Mouse (Mus musculus) olfactory bulb, adult 2 months (tissue): ENCODE measurements at regions not wholly inside any gene's neighbourhood (a gene's known extent, or its start where the extent isn't known, plus 50 kb on each side); places are given as distances from the start of the nearest gene placed in this dataset.

ENCODE experiments used
- H3K27ac ChIP-seq: fragments of 200-500 bp; 2 replicates; pipeline ENCODE4 v1.5.1; 2012; ENCODE audit warnings: low read depth, low read length; ENCODE audit not compliant: insufficient read depth
- H3K4me1 ChIP-seq: fragments of 200-500 bp; 2 replicates; pipeline ENCODE4 v1.6.1; 2012; ENCODE audit warnings: low read length; ENCODE audit not compliant: control insufficient read depth, insufficient read depth
- H3K4me3 ChIP-seq: fragments of 200-500 bp; 2 replicates; pipeline ENCODE4 v1.5.1; 2012; ENCODE audit warnings: mild to moderate bottlenecking, low read depth, low read length, moderate library complexity; ENCODE audit not compliant: insufficient read depth
- CTCF ChIP-seq: fragments of 200-500 bp; IDR thresholded peaks from 2 replicates; pipeline ENCODE4 v1.5.1; 2012; ENCODE audit warnings: low read depth, mild to moderate bottlenecking, low read length, moderate library complexity; ENCODE audit not compliant: insufficient read depth
- POLR2A ChIP-seq: fragments of 200-500 bp; IDR thresholded peaks from 2 replicates; pipeline ENCODE4 v1.6.1; 2012; ENCODE audit warnings: mild to moderate bottlenecking, low read depth, low read length, moderate library complexity; ENCODE audit not compliant: insufficient read depth
- WGBS: fragments of 180-500 bp; shearing (Covaris S2); methylation state at CpG from one replicate; pipeline ENCODE4 v1.1.7; 2018; 5-methylcytosine and 5-hydroxymethylcytosine counted together

GRCm38 (mm10) chr8:88470931-88471455, 50.2 kb upstream of the Nkd1 start:
- Histone ChIP-seq H3K27ac (no peak overlapping the region), H3K4me1 (peaks cover 5% of the 10 kb centered on the region), H3K4me3 (no peak overlapping the region)
- 15% methylated on average over 8 of the region's 8 CpGs for WGBS
- TF ChIP-seq CTCF = no peak
- no peak for TF ChIP-seq POLR2A
